Mouse (Mus musculus) lung, adult 2 months (tissue): Measurements from ENCODE around the gene Insrr.

Experiments used
- CTCF ChIP-seq: fragments of 200-500 bp; IDR thresholded peaks from 2 replicates; pipeline ENCODE4 v1.5.1; 2011; ENCODE audit warnings: mild to moderate bottlenecking, low read length, control low read depth; ENCODE audit not compliant: insufficient read depth
- POLR2A ChIP-seq: fragments of 200-500 bp; IDR thresholded peaks from 2 replicates; pipeline ENCODE4 v1.6.1; 2011; ENCODE audit warnings: low read depth, mild to moderate bottlenecking, control low read depth, low read length, borderline replicate concordance; ENCODE audit errors: extremely low read depth

DNA sequence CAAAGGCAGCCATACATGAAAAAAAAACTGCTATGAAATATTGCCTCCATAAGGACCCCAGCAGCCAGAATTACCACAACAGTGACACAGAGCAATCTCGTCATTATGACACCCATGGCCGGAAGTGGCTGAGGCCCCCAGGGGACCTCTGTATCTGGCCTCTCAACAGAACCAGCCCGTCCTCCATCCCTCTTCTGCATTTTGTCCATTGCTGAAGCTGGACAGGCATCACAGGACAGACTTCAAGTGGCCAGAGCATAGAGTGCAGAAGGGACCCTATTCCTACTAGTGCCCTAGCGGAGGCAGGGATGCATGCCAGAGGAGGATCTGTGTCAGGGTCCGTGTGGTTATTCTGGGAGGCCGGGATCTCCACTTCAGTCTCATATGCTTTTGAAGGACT, 19.4 kb downstream of the Insrr start:
- no peak for TF ChIP-seq CTCF
- no peak for TF ChIP-seq POLR2A
